Mouse (Mus musculus) spleen, postnatal 10 days (tissue): ENCODE results near the gene Uts2b.
"Not testable (repeated sequence)": the region's sequence is repeated elsewhere in the genome, so short reads cannot be mapped to it uniquely, and the experiment has no call there.

Source experiments
- DNase-seq, 2 experiments: peaks; one replicate each; pipeline ENCODE4 v3.0.0; 2021 to 2022; ENCODE audit warnings: low spot score in 2 of 2

The Uts2b gene

GRCm38 (mm10) chr16:27375318-27375717, 5.3 kb upstream of the Uts2b start:
- no peak for DNase-seq

DNA sequence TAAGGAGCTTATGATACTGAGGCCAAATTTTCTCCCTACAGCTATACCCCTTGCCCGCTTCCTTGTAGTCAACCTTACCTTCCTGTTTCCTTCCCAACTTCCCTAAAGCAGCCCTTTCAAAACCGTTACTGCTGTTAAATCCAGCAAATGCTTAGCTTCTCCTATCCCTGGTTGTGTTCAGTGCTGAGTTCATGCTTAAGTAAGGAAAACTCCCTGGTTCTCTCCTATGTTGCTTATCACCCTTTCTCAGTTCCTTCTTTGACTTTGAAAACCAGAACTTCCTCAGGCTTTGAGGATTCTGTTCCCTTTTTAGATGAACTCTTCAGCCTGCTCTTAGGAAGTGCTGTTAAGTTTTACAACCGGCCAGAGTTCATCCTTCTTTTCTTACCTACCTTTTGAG, 4.1 kb upstream of the Uts2b start:
- no peak for DNase-seq

DNA sequence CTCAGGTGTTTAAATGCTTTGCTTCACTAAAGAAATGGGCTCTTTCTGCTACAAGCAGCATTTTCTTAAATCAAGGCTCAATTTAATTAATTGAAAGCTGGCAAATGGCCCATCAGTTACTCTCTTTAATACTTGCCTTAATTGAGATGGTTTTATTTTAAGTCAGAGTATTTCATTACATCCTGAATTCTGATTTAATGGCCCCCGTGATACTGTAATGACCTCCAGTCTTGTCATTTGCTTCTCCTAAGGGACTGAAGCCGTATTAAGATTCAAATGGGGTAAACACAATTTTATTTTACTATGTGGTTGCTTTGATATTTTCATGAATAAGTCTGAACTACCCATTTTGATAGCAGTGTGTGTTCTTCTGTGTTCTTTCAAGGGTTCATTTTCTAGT, 661 bp upstream of the Uts2b start:
- no peak for DNase-seq

GRCm38 (mm10) chr16:27360059-27360458, 10.0 kb downstream of the Uts2b start:
- DNase-seq, result no peak

DNA sequence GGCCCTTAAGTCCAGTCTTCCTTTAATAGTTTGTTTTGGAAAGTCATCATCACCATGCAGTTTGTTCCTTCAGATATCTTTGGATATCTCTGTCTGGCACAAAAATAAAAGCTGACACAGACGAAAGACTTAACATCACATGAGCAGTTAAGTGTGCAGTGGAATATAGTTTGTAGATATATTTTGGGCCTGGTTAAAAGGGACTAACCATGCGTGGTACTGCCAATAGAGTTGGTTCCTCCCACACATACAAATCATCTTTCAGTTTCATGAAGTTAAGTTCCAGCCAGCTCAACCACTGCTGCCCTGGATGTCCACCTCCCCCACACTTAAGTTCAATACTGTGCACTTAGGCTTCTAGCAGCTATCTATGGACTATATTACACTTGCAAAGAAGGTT, 15.6 kb downstream of the Uts2b start:
- no peak for DNase-seq

DNA sequence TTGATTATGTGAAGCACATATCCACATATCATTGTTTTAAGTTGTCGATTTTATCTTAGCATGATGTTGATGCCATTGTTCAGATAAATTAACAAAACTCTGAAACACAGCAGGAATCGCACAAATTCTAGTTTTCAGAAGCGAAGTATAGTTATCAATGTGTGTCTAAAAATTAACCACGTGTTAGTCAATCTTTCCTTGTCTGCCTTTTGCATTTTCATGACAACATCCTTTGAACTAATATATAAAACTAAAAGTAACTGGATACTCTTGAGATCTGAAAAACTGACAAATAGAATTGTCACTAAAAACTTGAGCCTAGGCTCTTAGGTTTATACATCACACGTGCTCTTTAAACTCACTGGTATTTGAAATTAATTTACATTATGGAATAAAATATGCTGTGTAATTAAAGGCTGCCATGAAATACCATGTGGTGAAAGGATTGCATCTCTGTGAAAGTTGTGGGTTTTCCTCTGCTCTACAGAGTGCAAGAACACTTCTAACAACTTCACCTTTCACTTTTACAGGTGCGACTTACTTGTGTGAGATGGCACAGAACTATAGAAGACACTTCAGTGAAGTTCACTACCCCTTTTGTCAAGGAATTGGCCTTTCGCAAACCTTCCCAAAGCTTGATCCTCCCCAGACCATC, 20.0 kb downstream of the Uts2b start:
- DNase-seq, result no peak

GRCm38 (mm10) chr16:27349235-27349634, 20.8 kb downstream of the Uts2b start:
- no peak for DNase-seq

DNA sequence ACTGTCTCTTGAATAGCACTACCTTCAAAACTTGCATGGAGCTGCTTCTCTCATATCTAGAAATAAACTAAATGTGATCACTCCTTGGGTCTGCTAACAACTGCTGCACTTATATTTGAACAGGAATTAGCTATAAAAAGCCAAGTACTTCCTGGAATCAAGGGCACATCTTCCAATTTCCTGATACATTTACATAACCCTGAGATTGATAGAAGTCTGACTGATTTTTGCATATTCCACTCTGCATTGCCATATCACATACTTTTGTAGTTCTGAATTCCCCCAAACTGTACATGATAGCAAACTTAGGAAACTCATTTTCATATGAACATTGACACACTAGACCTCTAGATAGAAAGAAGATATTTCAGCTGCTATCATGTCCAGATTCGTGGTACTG, 21.7 kb downstream of the Uts2b start:
- no peak for DNase-seq

GRCm38 (mm10) chr16:27347521-27347920, 22.5 kb downstream of the Uts2b start:
- no peak for DNase-seq

GRCm38 (mm10) chr16:27326463-27326862, 43.6 kb downstream of the Uts2b start:
- no peak for DNase-seq

DNA sequence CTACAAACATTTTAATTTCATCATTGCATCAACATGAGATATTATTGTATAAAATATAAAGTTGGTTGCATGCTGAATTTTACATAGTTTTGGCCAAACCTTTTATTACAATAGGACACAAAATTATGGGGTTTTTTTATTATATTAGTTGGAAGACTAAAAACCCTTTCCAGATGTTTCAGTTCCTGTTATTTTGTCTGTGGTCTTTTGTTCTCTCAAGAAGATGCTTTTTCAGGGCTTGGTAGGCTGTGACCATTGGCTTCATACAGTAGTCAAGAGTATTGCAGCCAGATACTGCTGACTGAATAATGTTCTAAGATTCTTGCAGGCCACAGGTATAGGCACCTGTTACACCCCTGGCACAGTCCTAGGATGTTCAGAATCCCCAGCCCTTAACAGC, 48.0 kb downstream of the Uts2b start:
- DNase-seq, result no peak

DNA sequence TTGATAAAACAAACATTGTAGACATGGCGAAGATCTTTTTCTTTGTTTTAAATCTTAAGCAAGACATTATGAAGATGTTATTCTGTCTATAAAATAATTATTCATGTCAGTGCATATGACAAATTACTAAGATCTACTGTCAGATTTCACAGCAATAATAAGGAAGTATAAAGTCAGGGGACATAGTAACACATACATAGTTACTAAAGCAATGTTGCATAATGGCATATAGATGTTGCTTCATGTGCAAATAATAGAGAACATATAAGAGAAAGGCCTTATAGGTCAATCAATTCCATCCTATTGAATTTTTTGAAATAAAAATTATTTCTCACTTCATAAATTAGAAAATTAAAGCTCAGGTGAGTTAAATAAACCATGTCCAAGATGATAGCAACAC, 50.9 kb downstream of the Uts2b start:
- no peak for DNase-seq

DNA sequence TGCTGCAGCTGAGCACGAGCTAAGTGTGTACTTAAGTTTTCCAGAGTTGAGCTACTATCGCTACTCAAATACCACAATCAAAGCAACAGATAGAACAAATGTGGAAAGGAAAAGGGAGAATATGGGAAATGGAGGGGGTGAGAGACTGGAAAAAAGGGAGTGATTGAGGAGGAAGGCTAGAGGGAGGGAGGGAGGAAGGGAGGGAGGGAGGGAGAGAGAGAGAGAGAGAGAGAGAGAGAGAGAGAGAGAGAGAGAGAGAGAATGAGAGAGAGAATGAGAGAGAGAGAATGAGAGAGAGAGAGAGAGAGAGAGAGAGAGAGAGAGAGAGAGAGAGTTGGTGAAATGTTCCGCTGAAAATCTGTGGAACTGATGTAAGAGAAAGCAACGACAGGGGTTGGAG, 62.9 kb downstream of the Uts2b start, which contains the start of gene Ostn:
Gene Ostn, plus strand, starts transcription at position 301 of the 400 bp plus-strand sequence.
- DNase-seq, result not testable (repeated sequence)
